Mouse (Mus musculus) liver, postnatal 0 days (tissue): ENCODE data around the gene Cct5.

Source experiments
- CTCF ChIP-seq: sonication (generic); IDR thresholded peaks from 2 replicates; pipeline ENCODE4 v1.5.1; 2016; ENCODE audit warnings: antibody characterized with exemption, low read depth
- EP300 ChIP-seq: IDR thresholded peaks from 2 replicates; pipeline ENCODE4 v1.6.1; 2016; ENCODE audit warnings: antibody characterized with exemption, low read depth, mild to moderate bottlenecking

DNA sequence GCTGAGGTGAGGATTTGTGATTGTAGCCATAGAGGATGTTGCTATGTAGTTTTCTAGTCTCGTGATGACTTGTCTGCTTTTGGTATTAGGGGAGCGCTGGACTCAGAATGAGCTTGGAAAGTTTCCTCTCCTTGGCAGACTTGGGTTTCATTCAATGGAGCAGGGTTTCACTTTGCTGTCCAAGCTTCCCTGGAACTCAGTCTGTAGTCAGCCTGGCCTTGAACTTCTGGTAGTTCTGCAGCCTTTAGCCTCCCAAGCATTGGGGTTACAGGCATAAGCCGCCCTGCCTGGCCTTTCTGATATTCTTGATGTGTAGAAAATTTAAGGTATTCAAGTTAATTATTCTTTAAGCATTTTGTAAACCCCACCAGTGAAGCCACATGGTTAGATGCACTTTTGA lies 28.0 kb upstream of the Cct5 start:
- TF ChIP-seq CTCF (no peak), EP300 (no peak)
